34 mouse cellular contexts compared by ENCODE assay signal in the genomic region with DNA sequence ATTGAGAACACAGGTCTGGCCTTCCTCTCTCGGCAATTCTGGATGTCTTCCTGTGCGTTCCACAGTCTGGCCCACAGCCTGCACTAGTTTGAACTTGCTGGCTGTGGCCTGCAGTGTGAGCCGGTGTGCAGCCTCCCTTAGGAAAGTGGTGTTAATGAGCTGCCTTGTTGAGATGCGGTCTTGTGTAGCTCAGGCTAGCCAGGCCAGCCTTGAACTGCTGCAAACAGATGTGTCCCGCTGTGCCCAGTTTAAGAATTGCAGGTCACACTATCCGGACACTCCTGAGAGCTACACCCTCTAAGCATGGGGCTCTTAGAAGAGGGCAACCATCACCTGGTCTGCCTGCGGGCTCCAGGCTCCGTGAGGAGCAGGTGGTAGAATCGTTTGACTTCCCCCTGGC. TPM values are rescaled to one million over a fixed set of nuclear protein-coding genes. Genes with fewer than 3 reads are reported as not detected.
"Had no signal": no experiment of that assay in that cellular context is flagged by ENCODE, and none has a peak within 500 bp of the region (broad histone marks: within the 10 kb centered on the region; RNA-seq: fewer than 3 reads in every experiment).

No protein-coding gene starts in this region.

- H3K27me3 ChIP-seq: heart, embryonic 12.5 days; limb, embryonic 13.5 days; limb, embryonic 15.5 days had no signal

- H3K9ac ChIP-seq: heart, embryonic 12.5 days; hindbrain, embryonic 12.5 days; hindbrain, embryonic 15.5 days; kidney, embryonic 15.5 days; limb, embryonic 13.5 days; limb, embryonic 15.5 days; liver, embryonic 12.5 days; liver, embryonic 14.5 days had no signal

- H3K27ac ChIP-seq: gastrocnemius, adult 2 months; heart, embryonic 10.5 days; hindbrain, embryonic 10.5 days; hindbrain, embryonic 12.5 days; hindbrain, embryonic 15.5 days; hindbrain, postnatal 0 days; kidney, embryonic 15.5 days; kidney, postnatal 0 days; layer of hippocampus, adult 2 months; left cerebral cortex, adult 2 months; limb, embryonic 13.5 days; limb, embryonic 15.5 days; liver, embryonic 12.5 days; liver, embryonic 14.5 days had no signal

- H3K9me3 ChIP-seq: heart, embryonic 10.5 days; hindbrain, embryonic 10.5 days; hindbrain, embryonic 12.5 days; hindbrain, embryonic 15.5 days; kidney, embryonic 15.5 days; limb, embryonic 13.5 days; limb, embryonic 15.5 days; liver, embryonic 12.5 days had no signal

- ATAC-seq: hindbrain, postnatal 0 days; intestine, embryonic 16.5 days; liver, embryonic 12.5 days had no signal

- H3K36me3 ChIP-seq: heart, embryonic 10.5 days; heart, embryonic 12.5 days; hindbrain, embryonic 10.5 days; hindbrain, embryonic 12.5 days; hindbrain, embryonic 15.5 days; kidney, embryonic 15.5 days; limb, embryonic 13.5 days; limb, embryonic 15.5 days; liver, embryonic 12.5 days had no signal

- H3K4me2 ChIP-seq: heart, embryonic 12.5 days; hindbrain, embryonic 12.5 days; hindbrain, embryonic 15.5 days; kidney, embryonic 15.5 days; limb, embryonic 13.5 days; limb, embryonic 15.5 days; liver, embryonic 12.5 days had no signal

- DNase-seq: gastrocnemius, postnatal 10 days; gastrocnemius, postnatal 25 days; heart, adult 18-20 months; heart, postnatal 10 days; heart, postnatal 4 days; kidney, adult 11 months; kidney, adult 2 months; kidney, adult 9 months; kidney, postnatal 14 days; kidney, postnatal 36 days; left cerebral cortex, postnatal 4 days had no signal

- H3K4me3 ChIP-seq: gastrocnemius, adult 2 months; heart, embryonic 10.5 days; heart, embryonic 12.5 days; hindbrain, embryonic 10.5 days; hindbrain, embryonic 12.5 days; hindbrain, embryonic 15.5 days; kidney, embryonic 15.5 days; layer of hippocampus, adult 2 months; left cerebral cortex, adult 2 months; limb, embryonic 13.5 days; limb, embryonic 15.5 days; liver, embryonic 12.5 days had no signal

- H3K4me1 ChIP-seq: hindbrain, embryonic 10.5 days; hindbrain, embryonic 12.5 days; hindbrain, embryonic 15.5 days; kidney, embryonic 15.5 days; limb, embryonic 13.5 days; limb, embryonic 15.5 days; liver, embryonic 12.5 days had no signal

RNA-seq across cellular contexts. Expression of gene Tfap2c, which starts 18.4 kb away (rescaled TPM):
- total RNA-seq: gastrocnemius, adult 2 months; gastrocnemius, postnatal 10 days; gastrocnemius, postnatal 25 days; gastrocnemius, postnatal 4 days; granulocyte monocyte progenitor cell, adult 5-6 weeks; heart, adult 18-20 months; heart, adult 8-10 months; heart, postnatal 10 days; heart, postnatal 25 days; heart, postnatal 4 days; liver, adult 2 months had no signal
- polyA plus RNA-seq: heart, embryonic 14.5 days; kidney, adult 2 months; large intestine, adult 2 months; liver, adult 2 months; liver, embryonic 12.5 days; liver, embryonic 14.5 days had no signal
